Mouse (Mus musculus) left cerebral cortex, adult 9 months (tissue): ENCODE measurements around the gene Slf2.
A peak's percentile ranks its signal among the peaks of the same experiment; 100 is the strongest.

Experiments used
- DNase-seq, 2 experiments: peaks; one replicate each; pipeline ENCODE4 v3.0.0; 2022; ENCODE audit warnings: low spot score in 2 of 2

Slf2 gene

GRCm38 (mm10) chr19:44907851-44908690 lies 22.9 kb upstream of the Slf2 start:
- DNase-seq: peak in 1 of 2 experiments; percentile 26

DNA sequence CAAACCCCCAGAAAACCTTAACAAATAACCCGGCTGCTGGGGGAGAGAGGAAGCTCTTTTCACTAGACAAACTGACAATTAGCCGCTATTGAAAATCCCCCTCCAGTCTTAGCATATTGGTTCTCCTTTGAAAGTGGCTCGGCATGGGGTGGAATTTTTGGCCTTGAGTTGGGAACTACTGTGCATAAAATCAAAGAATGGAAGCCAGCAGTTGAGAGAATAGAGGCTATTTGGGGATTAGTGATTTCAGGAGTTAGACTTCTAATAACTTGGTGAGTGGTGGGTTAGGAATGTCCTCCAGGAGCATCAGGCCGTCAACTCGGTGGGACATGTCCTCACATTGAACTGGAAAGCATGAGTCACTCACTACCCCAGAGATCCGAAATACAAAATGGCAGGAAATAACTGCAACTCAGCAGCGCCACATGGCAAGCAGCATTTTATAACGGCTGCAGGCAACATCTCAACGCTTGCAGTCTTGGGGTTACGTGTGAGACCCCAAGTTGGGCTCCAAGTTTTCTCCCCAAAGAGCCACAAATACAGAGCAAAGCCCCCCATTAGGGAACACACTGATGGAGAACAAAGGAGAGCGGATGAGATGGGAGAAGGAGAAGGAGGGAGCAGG lies 22.0 kb upstream of the Slf2 start:
- DNase-seq: no peak

- peak in 1 of 2 experiments; percentile 4 for DNase-seq
Observed at GRCm38 (mm10) chr19:44914481-44915249, 16.3 kb upstream of the Slf2 start.

DNA sequence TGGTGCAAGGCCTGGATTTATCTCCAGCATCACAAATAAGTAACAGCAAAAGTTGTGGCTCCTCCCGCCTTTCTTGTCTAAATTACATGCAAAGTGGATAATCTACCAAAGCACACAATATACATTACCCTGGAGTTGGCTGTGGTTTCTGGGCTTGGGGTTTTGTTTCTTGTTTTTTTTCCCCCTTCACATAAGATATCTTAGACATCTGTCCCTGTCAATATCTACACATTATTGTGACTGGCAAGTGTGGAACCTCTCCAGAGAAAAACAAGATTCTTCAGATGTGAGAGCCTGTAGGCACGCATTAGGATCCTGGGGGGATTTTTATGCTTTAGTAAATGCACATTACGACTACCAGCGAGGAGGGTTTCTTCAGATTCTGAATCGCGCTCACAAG lies 12.8 kb upstream of the Slf2 start:
- no peak for DNase-seq

DNA sequence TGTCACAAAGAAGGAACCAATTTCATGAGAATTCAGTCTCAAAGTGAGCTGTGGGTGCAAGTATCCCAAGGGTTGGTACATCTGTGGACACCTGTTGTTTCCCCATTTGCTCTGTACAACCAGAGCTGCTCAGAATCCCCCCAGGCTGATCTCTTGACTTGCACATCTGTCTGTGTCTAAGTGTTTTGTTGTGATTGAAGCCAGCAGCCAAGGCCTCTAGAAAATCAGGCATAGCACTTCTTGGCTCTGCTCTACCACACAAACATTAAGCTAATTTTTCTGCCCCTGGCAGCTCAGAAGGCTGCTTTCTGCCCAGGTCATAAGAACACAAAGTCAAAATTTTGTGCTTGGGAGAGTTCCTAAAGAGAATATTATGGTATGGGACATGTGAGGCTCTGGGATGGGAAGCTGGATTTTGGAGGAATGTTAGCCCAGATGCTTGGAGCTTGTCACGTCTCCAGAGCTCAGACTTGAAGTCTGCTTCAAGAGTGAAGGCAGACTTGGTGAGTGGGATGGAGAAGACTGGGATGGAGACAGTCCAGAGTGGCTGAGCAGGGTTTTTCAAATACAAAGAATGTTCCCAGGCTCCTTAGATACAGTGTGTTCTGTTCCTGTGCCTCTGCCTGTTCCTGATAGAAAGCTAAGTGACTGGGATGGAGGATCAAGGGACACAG lies 9.3 kb upstream of the Slf2 start:
- no peak for DNase-seq

GRCm38 (mm10) chr19:44922521-44922920 lies 8.4 kb upstream of the Slf2 start:
- no peak for DNase-seq

DNA sequence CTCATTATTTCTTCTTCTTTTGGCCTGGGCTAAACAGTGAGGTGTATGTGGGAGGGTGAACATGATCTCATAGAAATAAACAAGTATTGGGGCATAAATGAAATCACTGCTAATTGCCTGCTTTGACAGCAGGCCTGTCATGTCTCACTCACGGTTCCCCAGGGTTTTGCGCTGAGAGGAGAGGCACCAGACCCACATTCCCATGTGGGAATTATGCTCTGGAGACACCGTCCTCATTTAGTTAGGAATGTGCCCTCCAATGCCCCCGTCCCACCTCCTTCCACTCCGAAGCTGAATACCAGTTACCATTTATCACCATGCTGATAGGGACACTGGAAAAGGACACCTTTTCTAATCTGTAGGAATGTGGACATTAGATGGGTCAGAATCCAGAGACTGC lies 6.3 kb upstream of the Slf2 start:
- DNase-seq: no peak

DNA sequence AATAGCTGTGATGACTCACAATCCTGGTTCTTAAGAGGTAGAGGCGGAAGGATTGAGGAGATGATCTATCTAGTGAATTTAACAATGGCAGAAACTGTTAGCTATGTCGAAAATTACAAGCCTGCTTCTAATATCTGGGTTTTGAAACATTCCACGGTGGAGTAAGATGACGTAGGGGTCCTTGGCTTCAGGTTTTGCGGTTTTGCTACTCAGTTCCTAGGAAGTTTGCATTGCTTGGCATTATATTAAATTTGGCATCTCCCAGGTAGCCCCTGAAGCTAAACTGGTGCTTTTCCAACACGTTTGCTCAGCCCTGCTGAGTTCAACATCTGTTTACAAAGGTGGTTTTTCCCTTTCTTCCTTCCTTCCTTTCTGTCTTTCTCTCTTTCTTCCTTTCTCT lies 4.2 kb upstream of the Slf2 start:
- no peak for DNase-seq

DNA sequence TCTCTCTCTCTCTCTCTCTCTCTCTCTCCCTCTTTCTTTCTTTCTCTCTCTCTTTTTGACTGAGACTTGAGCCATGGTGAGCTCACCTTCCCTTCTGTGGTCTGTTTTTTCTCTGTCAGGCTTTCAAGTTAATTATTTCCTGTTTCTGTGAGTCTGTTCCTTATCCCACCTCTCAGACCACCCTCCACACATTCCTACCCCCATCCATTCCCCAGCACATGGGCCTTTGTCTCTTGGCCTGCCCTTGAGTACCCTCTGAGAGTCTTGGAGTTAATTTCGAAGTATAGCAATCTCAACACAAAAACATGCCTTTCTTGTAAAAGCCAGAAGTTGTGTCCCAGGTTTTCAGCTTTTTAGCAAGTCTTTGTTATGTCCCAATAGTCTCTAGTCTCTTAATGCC lies 3.7 kb upstream of the Slf2 start:
- no peak for DNase-seq

DNA sequence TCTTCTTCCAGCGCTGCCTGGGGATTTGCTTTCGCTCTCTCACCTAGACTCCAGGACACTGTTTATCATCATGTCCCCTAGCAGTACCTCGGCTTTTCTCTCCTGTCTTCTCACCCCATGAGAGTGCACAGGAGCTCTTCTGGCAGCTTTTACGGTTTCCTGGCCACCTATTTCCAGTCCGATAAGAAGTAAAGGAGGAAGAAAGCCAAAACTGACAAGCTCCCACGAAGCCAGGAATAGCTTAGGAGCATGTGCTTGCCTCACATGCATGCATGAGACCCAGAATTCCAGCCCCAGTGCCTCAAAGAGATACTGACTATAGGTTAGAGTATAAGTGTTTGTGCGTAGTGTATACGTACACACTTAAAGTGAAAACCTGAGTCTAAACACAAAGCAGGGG lies 2.8 kb upstream of the Slf2 start:
- DNase-seq: peak in 1 of 2 experiments; percentile 16

GRCm38 (mm10) chr19:44929251-44929650 lies 1.7 kb upstream of the Slf2 start:
- no peak for DNase-seq

GRCm38 (mm10) chr19:44929663-44930062 lies 1.3 kb upstream of the Slf2 start:
- DNase-seq: no peak

DNA sequence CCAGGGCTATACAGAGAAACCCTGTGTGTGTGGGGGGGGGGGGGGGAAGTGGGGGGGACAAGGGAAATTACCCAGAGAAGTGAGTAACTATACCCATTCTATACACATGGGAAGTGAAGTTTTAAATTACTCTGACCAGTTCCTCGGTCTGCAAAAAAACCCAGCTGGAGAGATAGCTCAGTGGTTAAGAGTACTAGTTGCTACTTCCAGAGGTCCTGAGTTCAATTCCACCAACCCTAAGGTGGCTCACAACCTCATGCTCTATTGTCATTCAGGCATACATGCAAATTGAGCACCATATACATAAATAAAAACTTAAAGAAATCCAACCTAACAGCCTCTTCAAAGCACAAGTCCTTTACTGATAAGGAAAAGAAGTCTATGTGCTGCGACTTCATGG lies 829 bp upstream of the Slf2 start:
- DNase-seq: no peak

DNA sequence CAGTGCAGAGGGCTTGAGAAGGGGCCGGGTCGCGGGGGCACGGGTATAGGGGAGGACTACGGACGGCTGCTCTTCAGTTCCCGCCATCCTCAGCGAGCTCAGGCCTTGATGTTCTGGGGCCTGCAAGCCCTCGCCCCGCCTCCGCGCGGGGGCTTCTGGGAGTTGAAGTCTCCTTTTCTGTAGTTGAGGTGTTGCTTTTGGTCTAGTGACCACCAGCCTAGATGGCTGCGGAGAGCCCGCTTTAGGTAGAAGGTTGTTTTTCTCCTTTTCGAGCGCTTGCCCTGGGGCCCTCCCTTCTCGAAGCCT lies 456 bp downstream of the Slf2 start:
- DNase-seq: peak; percentile 69 to 85

GRCm38 (mm10) chr19:44932051-44932450 lies 1.1 kb downstream of the Slf2 start:
- DNase-seq: no peak

GRCm38 (mm10) chr19:44933136-44933535 lies 2.2 kb downstream of the Slf2 start:
- no peak for DNase-seq

DNA sequence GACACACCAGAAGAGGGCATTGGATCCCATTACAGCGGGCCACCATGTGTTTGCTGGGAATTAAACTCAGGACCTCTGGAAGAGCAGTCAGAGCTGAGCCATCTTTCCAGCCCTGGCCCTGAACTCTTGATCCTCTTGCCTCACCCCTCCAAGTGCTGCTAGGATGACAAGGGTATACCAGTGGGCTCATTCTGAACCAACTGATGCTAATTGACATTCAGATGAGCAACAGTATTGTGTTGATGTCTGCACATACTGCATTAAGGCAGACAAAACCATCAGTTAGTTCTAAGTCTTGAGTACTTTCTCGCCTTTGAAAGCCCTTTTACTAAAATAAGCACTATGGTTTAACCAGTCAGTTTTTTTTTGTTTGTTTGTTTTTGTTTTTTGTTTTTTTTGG lies 28.7 kb downstream of the Slf2 start:
- no peak for DNase-seq

- no peak for DNase-seq
Observed at GRCm38 (mm10) chr19:44965978-44966377, 35.0 kb downstream of the Slf2 start.

GRCm38 (mm10) chr19:44968329-44968728 lies 37.4 kb downstream of the Slf2 start:
- DNase-seq: no peak

- no peak for DNase-seq
Observed at GRCm38 (mm10) chr19:44976636-44977035, 45.7 kb downstream of the Slf2 start.

- DNase-seq: no peak
Observed at GRCm38 (mm10) chr19:44977148-44977547, 46.2 kb downstream of the Slf2 start.

GRCm38 (mm10) chr19:44980787-44981186 lies 49.8 kb downstream of the Slf2 start:
- DNase-seq: no peak
